Mouse (Mus musculus) stomach, embryonic 16.5 days (tissue): ENCODE measurements at regions not wholly inside any gene's neighbourhood (a gene's known extent, or its start where the extent isn't known, plus 50 kb on each side); places are given as distances from the start of the nearest gene placed in this dataset.

Experiments used
- ATAC-seq: fragments of 200-750 bp; cut with Nextera tagmentation; 2 replicates; pipeline ENCODE4 v1.8.0; 2017; ENCODE audit warnings: moderate number of reproducible peaks, moderate TSS enrichment; ENCODE audit not compliant: insufficient read depth, low FRiP score
- H3K27ac ChIP-seq: fragments of 300-500 bp; sonication (generic); 2 replicates; pipeline ENCODE4 v1.5.1; 2014; ENCODE audit warnings: low read length
- H3K27me3 ChIP-seq: fragments of 300-500 bp; sonication (generic); 2 replicates; pipeline ENCODE4 v1.6.1; 2014; ENCODE audit warnings: low read length, control low read depth, mixed read lengths; ENCODE audit not compliant: control insufficient read depth, insufficient read depth
- H3K36me3 ChIP-seq: fragments of 300-500 bp; sonication (generic); 2 replicates; pipeline ENCODE4 v1.6.1; 2014; ENCODE audit warnings: low read length; ENCODE audit not compliant: control insufficient read depth, insufficient read depth
- H3K4me1 ChIP-seq: fragments of 300-500 bp; sonication (generic); 2 replicates; pipeline ENCODE4 v1.6.1; 2014; ENCODE audit warnings: low read length, control low read depth, mixed read lengths; ENCODE audit not compliant: control insufficient read depth, insufficient read depth
- H3K4me2 ChIP-seq: fragments of 300-500 bp; sonication (generic); 2 replicates; pipeline ENCODE4 v1.6.1; 2014; ENCODE audit warnings: low read depth, low read length, mixed read lengths
- H3K4me3 ChIP-seq: fragments of 300-500 bp; sonication (generic); replicated peaks from 2 replicates; pipeline ENCODE4 v1.5.1; 2014; ENCODE audit warnings: mild to moderate bottlenecking, low read length
- H3K9ac ChIP-seq: fragments of 300-500 bp; sonication (generic); 2 replicates; pipeline ENCODE4 v1.6.1; 2014; ENCODE audit warnings: low read length
- H3K9me3 ChIP-seq: fragments of 300-500 bp; sonication (generic); replicated peaks from 2 replicates; pipeline ENCODE4 v1.6.1; 2016; ENCODE audit warnings: low read length, control low read depth; ENCODE audit not compliant: control insufficient read depth
- WGBS: fragments of 180-500 bp; shearing (Covaris S2); extraction: QIAGEN DNeasy Blood & Tissue Kit; methylation state at CpG from one replicate; pipeline ENCODE4 v1.1.7; 2014; 5-methylcytosine and 5-hydroxymethylcytosine counted together

DNA sequence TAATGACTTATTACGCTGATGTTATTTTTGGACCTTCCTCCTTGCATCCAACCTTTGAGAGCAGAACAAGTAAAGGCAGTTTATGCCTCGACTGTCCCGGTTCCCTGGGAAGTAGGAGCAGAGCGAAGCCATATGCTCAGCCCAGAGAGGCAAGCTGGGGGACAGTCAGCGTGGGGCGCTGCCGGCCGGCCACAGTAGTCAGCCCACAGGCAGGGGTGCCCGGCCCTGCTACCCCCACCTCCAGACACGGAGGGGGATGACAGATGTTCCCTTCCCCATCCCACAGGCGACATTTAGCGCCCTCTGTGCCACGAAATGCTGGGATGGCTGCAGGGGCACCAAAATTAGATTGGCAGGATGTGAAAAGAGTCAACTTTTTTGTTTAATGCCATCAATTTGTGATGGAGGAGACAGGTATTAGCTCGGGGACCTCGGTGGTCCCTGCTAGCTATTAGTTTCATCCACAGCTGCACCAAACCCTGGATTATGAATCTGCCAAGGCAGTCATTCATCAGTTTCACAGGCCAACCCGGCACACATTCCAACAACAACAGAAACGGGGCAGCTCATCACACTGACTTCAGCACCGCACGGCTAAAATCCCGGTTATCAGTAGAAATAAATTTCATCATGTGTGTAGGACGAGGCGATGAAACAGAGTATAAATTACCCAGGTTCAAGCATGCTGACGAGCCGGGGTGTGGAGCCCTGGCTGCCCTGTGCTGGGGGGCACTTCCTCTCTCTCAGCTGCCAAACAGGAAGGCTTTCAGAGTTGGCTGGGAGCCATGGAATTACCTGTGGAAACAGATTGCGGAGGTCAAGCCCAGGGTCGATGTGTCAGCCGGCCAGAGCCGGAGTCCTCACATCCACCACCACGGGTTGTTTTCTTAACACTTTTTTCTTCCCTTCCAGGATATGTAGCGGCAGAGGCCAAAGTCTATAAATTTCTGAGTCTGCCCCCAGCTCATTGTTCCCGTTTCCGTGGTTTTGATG lies 392.3 kb upstream of the Mgmt start:
- H3K9me3 ChIP-seq, result no peaks in the 10 kb centered on the region
- peaks cover 9% of the 10 kb centered on the region; the same call in 1 of the 2 replicates for H3K4me1 ChIP-seq
- H3K4me2 ChIP-seq, result peak overlapping the region; percentile 25
- H3K36me3 ChIP-seq, result no peaks in the 10 kb centered on the region
- WGBS, result 35% methylated on average over 32 of the region's 32 CpGs
- H3K27ac ChIP-seq, result no peak overlapping the region
- 0 out of 2 replicates have a peak overlapping the region, but pooled peaks have one; percentile 2 for H3K4me3 ChIP-seq
- H3K27me3 ChIP-seq, result no peaks in the 10 kb centered on the region
- H3K9ac ChIP-seq, result no peak overlapping the region
- peak; percentile 67; the same call in 1 of the 2 replicates for ATAC-seq

DNA sequence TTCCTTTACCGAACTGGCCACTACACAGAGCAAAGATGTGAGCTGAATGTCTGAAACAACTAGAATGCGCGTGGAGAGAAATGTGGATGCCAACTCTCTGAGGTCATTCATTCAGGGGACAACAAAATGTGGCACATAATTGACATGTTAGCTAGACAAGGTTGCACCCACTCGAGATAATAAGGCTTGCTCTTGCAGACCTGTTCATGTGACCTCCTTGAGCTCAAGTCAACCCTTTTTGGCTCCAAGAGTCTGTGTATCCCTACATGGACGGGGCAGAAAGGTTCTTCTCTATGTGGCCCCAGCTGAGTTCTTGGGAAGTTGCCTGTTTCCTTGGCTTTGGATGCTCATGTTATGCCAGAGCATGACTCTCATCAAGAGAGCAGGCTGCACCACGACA lies 383.0 kb upstream of the Mgmt start:
- Histone ChIP-seq H3K4me2 (no peak overlapping the region), H3K4me1 (no peaks in the 10 kb centered on the region), H3K27me3 (peaks cover 4% of the 10 kb centered on the region), H3K27ac (no peak overlapping the region), H3K36me3 (no peaks in the 10 kb centered on the region), H3K4me3 (no peak overlapping the region), H3K9me3 (no peaks in the 10 kb centered on the region), H3K9ac (no peak overlapping the region)
- WGBS, result 75% methylated on average over 6 of the region's 6 CpGs
- ATAC-seq, result no peak

DNA sequence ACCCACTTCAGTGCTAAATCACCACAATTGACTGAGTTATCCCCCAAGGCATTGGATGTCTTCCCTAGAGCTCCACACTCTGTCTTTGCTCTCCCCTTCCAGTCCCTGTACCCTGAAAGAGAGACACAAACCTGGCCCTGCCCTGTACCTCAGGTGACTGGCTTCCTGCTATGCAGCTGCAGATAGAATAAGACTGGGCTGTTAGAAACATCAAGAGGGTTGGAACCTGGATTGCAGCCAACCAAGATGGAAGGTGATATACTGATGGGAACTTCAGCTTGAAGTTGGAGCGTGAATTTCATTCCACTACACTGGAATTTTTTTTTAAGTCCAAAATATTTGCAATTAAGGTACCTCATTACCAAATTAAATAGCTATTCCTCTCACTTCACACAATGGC lies 379.0 kb upstream of the Mgmt start:
- Histone ChIP-seq H3K4me1 (no peaks in the 10 kb centered on the region), H3K4me2 (no peak overlapping the region), H3K9me3 (no peaks in the 10 kb centered on the region), H3K36me3 (no peaks in the 10 kb centered on the region), H3K27ac (no peak overlapping the region), H3K4me3 (no peak overlapping the region), H3K27me3 (peaks cover 4% of the 10 kb centered on the region), H3K9ac (no peak overlapping the region)
- 60% methylated on average over 1 of the region's 1 CpGs for WGBS
- ATAC-seq, result no peak

DNA sequence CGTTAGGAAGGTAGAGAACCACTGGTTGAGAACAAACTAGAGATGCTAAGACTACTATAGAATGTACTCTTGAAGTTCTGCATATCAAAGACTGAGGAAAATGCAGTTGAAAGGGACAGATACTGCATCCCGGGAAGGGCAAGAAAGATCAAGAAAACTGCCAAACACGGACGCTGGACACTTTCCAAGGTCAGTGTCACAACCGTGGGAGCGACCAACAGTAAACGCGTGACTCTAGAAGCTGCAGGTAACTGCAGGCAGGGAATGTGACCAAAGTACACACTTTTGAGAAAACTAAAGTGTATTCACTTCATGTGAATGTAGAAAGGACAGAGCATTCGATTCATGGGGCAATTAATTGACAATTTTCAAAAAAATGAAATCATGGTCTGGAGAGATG lies 368.6 kb upstream of the Mgmt start:
- WGBS, result 85% methylated on average over 9 of the region's 9 CpGs
- no peaks in the 10 kb centered on the region for H3K36me3 ChIP-seq
- H3K4me3 ChIP-seq, result no peak overlapping the region
- no peak for ATAC-seq
- H3K27me3 ChIP-seq, result no peaks in the 10 kb centered on the region
- H3K4me2 ChIP-seq, result no peak overlapping the region
- H3K4me1 ChIP-seq, result no peaks in the 10 kb centered on the region
- no peak overlapping the region for H3K27ac ChIP-seq
- H3K9me3 ChIP-seq, result no peaks in the 10 kb centered on the region
- H3K9ac ChIP-seq, result no peak overlapping the region

DNA sequence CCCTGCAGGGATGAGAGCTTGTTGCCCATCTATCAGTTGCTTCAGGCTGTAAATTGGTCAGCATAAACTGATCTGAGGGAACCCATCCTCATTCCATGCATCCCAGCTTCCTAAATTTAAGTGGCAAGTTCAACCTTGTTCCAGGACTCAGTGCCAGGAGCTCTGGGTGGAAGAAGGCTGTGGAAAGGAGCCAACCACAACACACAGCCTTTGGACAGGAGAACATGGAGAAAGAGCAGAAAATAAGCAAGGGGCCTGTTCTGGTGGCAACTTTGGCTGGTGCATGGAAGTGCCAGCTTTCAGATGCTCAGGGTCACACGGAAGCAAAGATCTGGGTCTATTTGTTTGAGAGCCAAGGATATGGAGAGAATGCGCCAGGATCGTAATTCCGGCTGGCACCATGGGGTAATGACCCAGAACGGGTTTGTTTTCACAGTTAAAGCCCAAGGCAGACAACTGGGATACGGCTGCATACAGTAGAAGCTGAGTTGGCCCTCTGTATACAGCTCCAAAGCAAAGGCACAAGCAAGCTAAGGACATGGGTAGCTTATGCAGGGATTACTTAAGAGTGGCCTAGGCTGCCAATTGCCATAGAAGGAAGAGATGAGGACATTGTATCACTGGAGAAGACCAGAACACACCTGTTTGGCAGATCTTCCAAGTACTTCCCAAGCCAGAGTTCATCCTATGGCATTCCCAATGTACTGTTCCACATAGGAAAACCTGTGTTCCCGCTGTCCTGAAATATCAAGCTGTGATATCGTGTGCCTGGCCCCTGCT lies 364.2 kb upstream of the Mgmt start:
- H3K36me3 ChIP-seq, result no peaks in the 10 kb centered on the region
- H3K4me2 ChIP-seq, result no peak overlapping the region
- H3K4me1 ChIP-seq, result no peaks in the 10 kb centered on the region
- H3K9me3 ChIP-seq, result no peaks in the 10 kb centered on the region
- no peaks in the 10 kb centered on the region for H3K27me3 ChIP-seq
- H3K27ac ChIP-seq, result no peak overlapping the region
- no peak for ATAC-seq
- no peak overlapping the region for H3K9ac ChIP-seq
- WGBS, result 86% methylated on average over 8 of the region's 8 CpGs
- H3K4me3 ChIP-seq, result no peak overlapping the region

DNA sequence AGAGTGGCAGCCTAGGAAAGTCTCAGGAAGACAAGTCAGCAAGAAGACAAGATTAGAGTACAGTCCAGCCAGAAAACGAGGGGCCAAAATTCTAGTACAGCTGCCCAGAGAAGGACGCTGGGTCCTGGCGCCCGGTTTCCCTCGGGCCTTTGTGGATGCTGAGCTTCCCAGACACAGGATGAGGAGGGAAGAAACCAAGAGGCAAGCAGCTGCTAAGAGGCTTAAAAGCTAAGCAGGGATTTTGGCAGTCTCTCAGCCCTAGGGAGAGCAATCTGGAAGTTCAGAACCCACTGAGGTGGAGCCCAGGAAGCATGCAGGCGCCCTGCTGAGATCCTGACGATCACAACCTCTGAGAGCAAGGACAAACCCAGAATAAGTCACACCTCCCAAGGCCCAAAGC lies 363.1 kb upstream of the Mgmt start:
- ATAC-seq, result no peak
- H3K9me3 ChIP-seq, result no peaks in the 10 kb centered on the region
- WGBS, result 63% methylated on average over 7 of the region's 7 CpGs
- no peaks in the 10 kb centered on the region for H3K4me1 ChIP-seq
- no peak overlapping the region for H3K4me3 ChIP-seq
- no peak overlapping the region for H3K4me2 ChIP-seq
- H3K27ac ChIP-seq, result no peak overlapping the region
- no peak overlapping the region for H3K9ac ChIP-seq
- H3K27me3 ChIP-seq, result no peaks in the 10 kb centered on the region
- H3K36me3 ChIP-seq, result no peaks in the 10 kb centered on the region

DNA sequence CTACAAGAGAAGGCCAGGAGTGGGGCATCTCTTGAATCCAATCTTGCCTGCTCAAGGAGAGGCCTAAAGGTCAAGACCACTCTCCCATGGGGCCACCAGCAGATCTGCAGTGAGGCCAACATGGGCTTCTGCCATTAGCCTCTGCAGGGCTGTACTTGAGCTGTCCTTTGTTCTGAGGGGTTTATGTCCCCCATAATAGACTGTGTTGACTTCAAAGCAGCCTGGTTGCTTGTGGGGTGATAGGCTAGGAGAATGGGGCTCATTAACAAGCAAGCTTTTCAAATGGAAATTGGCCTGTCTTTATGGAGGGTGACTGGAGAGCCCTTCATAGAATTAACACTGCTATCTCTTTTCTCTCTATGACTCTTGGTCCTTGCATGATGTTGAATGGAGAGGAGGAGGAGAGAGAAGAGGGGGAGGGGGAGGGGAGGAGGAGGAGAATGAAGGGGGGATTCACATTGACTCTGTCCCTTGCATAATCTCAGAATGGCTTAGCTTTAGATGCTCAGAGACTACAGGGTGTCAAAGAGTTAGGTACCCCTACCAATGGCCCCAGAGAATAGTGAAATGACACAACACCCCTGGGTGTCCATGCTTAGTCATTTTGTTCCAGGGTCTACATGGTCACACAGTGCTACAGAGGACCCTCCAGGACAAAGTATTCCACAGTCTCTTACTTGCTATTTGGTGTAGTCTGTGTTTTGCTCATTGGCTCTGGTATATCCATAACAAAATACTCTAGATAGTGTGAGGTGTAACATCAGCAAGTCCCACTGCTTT lies 352.3 kb upstream of the Mgmt start:
- no peak overlapping the region for H3K27ac ChIP-seq
- H3K36me3 ChIP-seq, result no peaks in the 10 kb centered on the region
- H3K27me3 ChIP-seq, result no peaks in the 10 kb centered on the region
- H3K9me3 ChIP-seq, result no peaks in the 10 kb centered on the region
- no peak overlapping the region for H3K4me3 ChIP-seq
- ATAC-seq, result no peak
- no peaks in the 10 kb centered on the region for H3K4me1 ChIP-seq
- no peak overlapping the region for H3K9ac ChIP-seq
- H3K4me2 ChIP-seq, result no peak overlapping the region

DNA sequence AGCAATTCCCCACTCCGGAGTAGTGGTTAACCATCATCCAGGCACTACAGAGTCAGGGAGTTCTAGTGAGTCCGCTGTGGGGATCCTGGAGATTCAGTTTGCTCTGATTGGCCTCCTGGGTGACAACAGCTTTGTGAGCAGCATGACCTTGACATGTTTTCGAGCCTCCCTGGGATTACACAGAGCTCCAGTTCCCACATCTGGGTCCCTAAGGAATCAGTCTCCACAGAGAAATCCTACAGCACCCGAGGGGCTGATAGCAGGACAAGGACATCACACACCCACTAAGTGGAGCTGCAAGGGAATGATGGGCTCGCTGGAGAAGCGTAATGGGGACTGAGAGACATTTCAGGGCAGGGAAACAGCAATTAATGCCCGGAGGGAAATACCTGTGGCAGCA lies 351.5 kb upstream of the Mgmt start:
- no peaks in the 10 kb centered on the region for H3K9me3 ChIP-seq
- 78% methylated on average over 7 of the region's 7 CpGs for WGBS
- H3K27me3 ChIP-seq, result no peaks in the 10 kb centered on the region
- ATAC-seq, result no peak
- H3K4me2 ChIP-seq, result no peak overlapping the region
- no peak overlapping the region for H3K9ac ChIP-seq
- no peaks in the 10 kb centered on the region for H3K36me3 ChIP-seq
- no peak overlapping the region for H3K4me3 ChIP-seq
- no peaks in the 10 kb centered on the region for H3K4me1 ChIP-seq
- no peak overlapping the region for H3K27ac ChIP-seq
